Mouse (Mus musculus): ENCODE results near the gene Mkln1.

Gene Mkln1

DNA sequence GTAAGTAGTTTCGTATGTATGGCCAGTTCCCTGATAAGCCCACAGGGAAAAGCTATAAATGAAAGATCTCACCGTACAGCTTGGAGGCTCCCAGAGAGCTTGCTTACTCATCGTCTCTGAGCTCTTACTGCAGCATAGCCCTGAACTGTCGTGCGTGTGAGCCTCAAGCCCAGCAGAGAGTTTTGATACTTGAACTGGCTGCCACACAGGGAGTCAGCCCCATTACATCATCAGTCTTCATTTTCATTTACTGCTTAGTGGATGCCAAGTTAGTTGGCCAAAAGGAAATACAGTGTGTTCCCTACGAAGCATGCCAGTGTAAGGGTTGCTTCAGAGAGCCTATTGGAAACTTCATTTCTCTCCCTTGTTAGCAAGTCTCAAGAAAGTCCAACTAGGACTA lies 115.2 kb downstream of the Mkln1 start:
- DNase-seq (ENCODE audit: low read depth, low spot score): no peak

GRCm38 (mm10) chr6:31517681-31518337 lies 119.3 kb downstream of the Mkln1 start:
- no peak for DNase-seq (ENCODE audit: low read depth, low spot score)

DNA sequence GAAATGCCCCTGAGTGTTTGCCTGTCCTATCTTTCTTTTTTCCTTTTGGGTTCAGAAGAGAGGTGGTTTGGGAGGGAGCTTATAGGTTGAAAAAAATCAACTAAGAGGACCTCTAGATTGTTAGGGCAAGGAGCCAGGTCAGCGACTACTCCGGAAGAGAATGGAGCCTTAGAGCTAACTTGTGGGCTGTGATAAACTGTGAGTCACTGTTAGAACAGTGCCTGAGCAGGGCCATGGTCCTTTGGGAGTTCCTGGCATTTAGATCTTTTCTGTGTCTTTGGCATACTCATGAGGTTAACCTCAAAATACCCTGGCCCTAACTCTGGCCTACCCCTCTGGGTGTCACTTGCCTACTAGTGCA lies 119.8 kb downstream of the Mkln1 start:
- DNase-seq (ENCODE audit: low read depth, low spot score): no peak

DNA sequence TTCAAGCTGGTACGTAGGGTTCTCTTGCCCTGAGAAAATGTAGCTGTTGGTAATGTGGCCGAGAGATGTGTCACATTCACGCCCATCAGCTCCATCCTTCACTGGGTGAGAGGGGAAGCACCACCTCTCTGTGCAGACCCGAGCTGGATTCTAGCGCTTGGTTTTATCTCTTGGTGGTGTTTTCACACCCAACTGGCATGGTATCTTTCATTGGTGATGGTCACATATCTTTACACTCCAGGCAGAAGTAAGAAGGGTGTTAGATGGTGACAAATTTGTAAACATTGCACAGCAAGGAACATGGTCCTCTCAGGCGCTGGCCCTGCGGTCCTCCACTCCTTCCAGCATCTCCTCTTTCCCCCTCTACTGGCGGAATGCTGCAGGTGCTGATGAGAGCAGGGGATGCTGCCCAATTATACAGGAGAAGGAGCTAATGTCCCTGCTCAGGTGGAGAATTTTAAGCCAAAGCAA lies 120.5 kb downstream of the Mkln1 start:
- DNase-seq (ENCODE audit: low read depth, low spot score): peak; percentile 33

DNA sequence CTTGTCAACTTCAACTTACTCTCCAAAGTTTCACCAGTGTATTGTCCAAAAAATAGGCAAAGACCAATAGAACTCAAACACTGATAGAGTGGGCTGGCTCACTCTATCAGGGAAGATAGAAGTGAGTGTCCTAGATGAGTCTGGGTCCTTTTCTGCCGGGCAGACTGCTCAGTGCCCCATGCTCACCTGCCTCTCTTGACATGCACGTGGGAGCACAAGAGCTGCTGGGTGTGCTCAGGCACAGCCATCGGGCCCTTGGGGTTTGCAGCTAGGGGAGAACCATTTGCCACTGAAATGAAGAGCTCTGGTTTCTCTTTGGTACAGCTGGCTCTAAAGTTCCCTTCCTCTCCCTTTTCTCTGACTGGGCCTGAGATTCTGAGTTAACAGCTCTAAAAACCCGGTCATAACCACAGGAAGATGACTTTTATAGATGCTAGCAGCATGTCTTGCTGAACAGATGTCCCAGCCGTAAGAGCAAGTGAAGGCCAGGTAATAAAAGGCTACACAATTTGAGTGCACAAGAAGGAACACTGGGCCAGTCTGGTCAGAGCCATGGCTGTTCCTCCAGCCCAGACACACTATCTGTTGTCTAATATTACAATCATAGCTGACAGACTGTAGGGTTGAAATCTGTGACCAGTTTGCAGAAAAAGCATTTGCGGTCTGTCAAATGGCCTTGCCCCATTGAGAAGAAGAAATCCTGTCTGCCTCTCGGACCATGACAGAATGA lies 122.1 kb downstream of the Mkln1 start:
- no peak for DNase-seq (ENCODE audit: low read depth, low spot score)

- no peak for DNase-seq (ENCODE audit: low read depth, low spot score)
Observed at GRCm38 (mm10) chr6:31521491-31522355, 123.2 kb downstream of the Mkln1 start.

DNA sequence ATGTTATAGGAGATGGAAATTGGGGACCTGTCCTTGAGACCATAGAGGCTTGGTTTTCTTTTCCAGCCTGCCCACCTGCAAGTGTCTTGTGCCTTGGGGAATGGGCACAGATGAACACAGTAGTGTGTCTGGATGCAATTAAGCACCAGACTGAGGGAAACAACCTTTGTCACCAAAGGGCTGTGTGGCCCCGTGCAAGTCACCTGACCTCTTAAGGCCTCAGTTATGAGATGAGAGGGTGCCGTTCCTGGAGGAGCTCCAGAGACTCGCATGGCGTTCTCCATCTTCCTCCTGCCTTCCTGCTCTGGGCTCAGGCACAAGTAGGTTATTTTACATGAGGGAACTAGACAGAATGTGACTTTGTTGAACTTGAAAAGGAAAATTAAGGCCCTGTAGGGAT lies 123.9 kb downstream of the Mkln1 start:
- no peak for DNase-seq (ENCODE audit: low read depth, low spot score)

GRCm38 (mm10) chr6:31523039-31523438 lies 124.5 kb downstream of the Mkln1 start:
- DNase-seq (ENCODE audit: low read depth, low spot score): no peak

- DNase-seq (ENCODE audit: low read depth, low spot score): no peak
Observed at GRCm38 (mm10) chr6:31523657-31524056, 125.1 kb downstream of the Mkln1 start.

- DNase-seq (ENCODE audit: low read depth, low spot score): no peak
Observed at GRCm38 (mm10) chr6:31524121-31524520, 125.6 kb downstream of the Mkln1 start.

GRCm38 (mm10) chr6:31524647-31525046 lies 126.1 kb downstream of the Mkln1 start:
- DNase-seq (ENCODE audit: low read depth, low spot score): no peak

GRCm38 (mm10) chr6:31525231-31525900 lies 126.8 kb downstream of the Mkln1 start:
- peak; percentile 54 for DNase-seq (ENCODE audit: low read depth, low spot score)

GRCm38 (mm10) chr6:31526929-31527328 lies 128.4 kb downstream of the Mkln1 start:
- DNase-seq (ENCODE audit: low read depth, low spot score): no peak

- DNase-seq (ENCODE audit: low read depth, low spot score): peak; percentile 56
Observed at GRCm38 (mm10) chr6:31527897-31528296, 129.4 kb downstream of the Mkln1 start.

GRCm38 (mm10) chr6:31528339-31528738 lies 129.8 kb downstream of the Mkln1 start:
- no peak for DNase-seq (ENCODE audit: low read depth, low spot score)

- DNase-seq (ENCODE audit: low read depth, low spot score): no peak
Observed at GRCm38 (mm10) chr6:31531880-31532279, 133.3 kb downstream of the Mkln1 start.

- DNase-seq (ENCODE audit: low read depth, low spot score): no peak
Observed at GRCm38 (mm10) chr6:31534705-31535104, 136.2 kb downstream of the Mkln1 start.

- no peak for DNase-seq (ENCODE audit: low read depth, low spot score)
Observed at GRCm38 (mm10) chr6:31537193-31537592, 138.7 kb downstream of the Mkln1 start.

DNA sequence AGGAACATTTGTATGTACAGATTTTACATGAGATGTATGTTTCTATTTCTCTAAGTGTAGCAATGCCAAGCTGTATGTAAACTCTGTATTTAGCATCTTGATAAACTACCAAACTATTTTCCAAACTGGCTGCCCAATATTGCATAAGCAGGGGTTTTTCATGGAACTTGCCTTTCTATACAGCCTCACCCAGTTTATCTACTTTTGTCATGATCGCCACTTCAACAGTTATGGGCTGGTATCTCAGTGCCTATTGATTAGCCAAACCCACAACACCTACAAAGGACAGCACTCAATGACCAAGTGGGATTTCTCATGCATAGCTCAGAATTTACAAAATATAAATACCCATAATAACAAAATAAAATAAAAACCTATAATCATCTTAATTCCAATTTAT lies 139.6 kb downstream of the Mkln1 start:
- DNase-seq (ENCODE audit: low read depth, low spot score): no peak

GRCm38 (mm10) chr6:31540018-31540417 lies 141.5 kb downstream of the Mkln1 start:
- no peak for DNase-seq (ENCODE audit: low read depth, low spot score)

DNA sequence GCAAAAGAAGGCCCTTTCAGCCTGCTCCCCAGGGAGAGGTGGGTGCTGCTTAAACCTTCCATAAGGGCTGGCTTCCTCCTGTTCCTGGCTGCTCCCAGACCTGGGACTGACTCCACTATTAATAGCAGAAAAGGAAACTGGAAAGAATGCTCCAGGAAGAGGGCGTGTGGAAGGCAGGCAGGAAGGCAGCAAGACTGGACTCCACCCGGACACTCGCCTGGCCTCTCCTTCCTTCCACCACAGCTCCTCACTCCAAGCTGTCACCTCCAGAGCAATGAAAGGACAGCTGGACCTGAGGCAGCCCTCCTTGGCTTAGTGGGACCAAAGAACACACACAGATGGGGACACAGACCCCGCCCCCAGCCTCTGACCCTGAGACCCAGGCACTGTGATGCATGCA lies 145.8 kb downstream of the Mkln1 start:
- no peak for DNase-seq (ENCODE audit: low read depth, low spot score)

Data from c-Kit-negative CD71-positive TER-119-positive erythroid progenitor cells, embryonic 14.5 days (primary cell).